Mouse (Mus musculus) spleen, adult 2 months (tissue): ENCODE measurements at regions not wholly inside any gene's neighbourhood (a gene's known extent, or its start where the extent isn't known, plus 50 kb on each side); places are given as distances from the start of the nearest gene placed in this dataset.

Experiments
- CTCF ChIP-seq: fragments of 200-500 bp; IDR thresholded peaks from 2 replicates; pipeline ENCODE4 v1.5.1; 2011; ENCODE audit warnings: mild to moderate bottlenecking, inconsistent platforms; ENCODE audit not compliant: insufficient read depth, insufficient read length, insufficient replicate concordance; ENCODE audit errors: extremely low read depth
- POLR2A ChIP-seq: fragments of 200-500 bp; IDR thresholded peaks from 2 replicates; pipeline ENCODE4 v1.6.1; 2011; ENCODE audit warnings: low read depth, low read length, inconsistent platforms

DNA sequence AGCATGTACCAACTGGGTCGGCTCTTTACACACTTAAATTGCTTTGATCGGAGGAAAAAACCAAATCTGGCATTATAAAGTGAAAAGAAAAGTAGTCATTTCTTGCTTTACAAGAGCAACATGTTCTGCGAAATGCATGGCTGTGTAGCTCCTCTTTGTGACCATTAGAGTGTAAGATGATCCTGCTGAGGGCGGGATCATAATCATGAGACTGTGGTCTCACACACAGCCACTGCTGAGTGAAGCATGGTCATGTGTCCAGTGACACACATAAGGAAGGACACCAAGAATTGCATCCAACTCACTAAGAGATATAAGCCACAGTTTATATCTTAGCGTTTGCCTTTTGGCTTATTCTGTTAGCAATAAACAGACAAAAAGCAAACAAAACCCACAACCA lies 53.8 kb upstream of the C1qtnf3 start:
- TF ChIP-seq CTCF (no peak), POLR2A (no peak)
